Mouse (Mus musculus): ENCODE measurements around the gene Ccr7.

GRCm38 (mm10) chr11:99137385-99137784, 17.5 kb downstream of the Ccr7 start:
- TF ChIP-seq TCF3 (IDR thresholded peaks at IDR 0.05; ENCODE audit: insufficient read length, low read depth) (peak; percentile 54), POLR2A (IDR thresholded peaks at IDR 0.05; ENCODE audit: insufficient read length, low read depth) (no peak), MYOG (IDR thresholded peaks at IDR 0.05; ENCODE audit: control insufficient read depth in 1 of 3, insufficient read depth in 1 of 3, insufficient read length in 2 of 3, low read depth in 2 of 3) (peak; percentile 27 to 92 (median 46)), TCF12 (IDR thresholded peaks at IDR 0.05; ENCODE audit: insufficient read depth, poor library complexity, severe bottlenecking) (peak; percentile 71)
